Mouse (Mus musculus): ENCODE data around the gene Tram1l1. TPM values are rescaled to one million over a fixed set of nuclear protein-coding genes. Genes with fewer than 3 reads are reported as not detected.

Gene Tram1l1
- polyA plus RNA-seq (2017; shearing (Covaris generic)), result under 1 TPM in 1 of 2 experiments, not detected in 1; 0.18 TPM

GRCm38 (mm10) chr3:124320821-124321576, at the start of gene Tram1l1:
Tram1l1 (plus strand) TSS chr3:124320855.

Other genes with a start within 250 kb of the Tram1l1 start
- not detected for gene 1700006A11Rik, start 105.2 kb downstream of the Tram1l1 start, polyA plus RNA-seq (2017; shearing (Covaris generic))